Mouse (Mus musculus) heart, postnatal 10 days (tissue): ENCODE measurements at regions not wholly inside any gene's neighbourhood (a gene's known extent, or its start where the extent isn't known, plus 50 kb on each side); places are given as distances from the start of the nearest gene placed in this dataset.

Source experiments
- DNase-seq, 2 experiments: peaks; one replicate each; pipeline ENCODE4 v3.0.0; 2021
- intact Hi-C: fragments of 180-260 bp; cut with DNase I; formaldehyde crosslinking; loops from one replicate; pipeline ENCODE4 v1.15.1; 2025

DNA sequence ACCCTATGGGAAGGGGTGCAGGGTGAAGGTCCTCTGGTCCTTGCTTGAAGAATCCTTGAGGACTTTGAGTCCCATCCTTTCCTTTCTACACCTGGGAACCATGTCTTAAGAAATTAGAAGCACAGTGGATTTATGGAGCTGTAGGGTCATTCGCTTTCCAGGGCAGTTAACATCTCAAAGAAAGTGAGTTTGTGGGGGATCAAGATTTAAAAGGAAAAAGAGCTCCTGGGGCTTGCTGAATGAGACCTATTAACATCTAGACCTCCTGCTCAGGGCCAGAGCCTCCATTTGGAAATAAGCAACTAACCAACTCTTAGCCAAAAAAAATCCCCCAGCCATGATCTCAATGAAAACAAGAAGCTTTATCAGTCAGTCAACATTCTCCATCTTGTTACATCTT, 148.0 kb upstream of the Ofcc1 start:
- no peak for DNase-seq
- intact Hi-C loops, result no loop called here

DNA sequence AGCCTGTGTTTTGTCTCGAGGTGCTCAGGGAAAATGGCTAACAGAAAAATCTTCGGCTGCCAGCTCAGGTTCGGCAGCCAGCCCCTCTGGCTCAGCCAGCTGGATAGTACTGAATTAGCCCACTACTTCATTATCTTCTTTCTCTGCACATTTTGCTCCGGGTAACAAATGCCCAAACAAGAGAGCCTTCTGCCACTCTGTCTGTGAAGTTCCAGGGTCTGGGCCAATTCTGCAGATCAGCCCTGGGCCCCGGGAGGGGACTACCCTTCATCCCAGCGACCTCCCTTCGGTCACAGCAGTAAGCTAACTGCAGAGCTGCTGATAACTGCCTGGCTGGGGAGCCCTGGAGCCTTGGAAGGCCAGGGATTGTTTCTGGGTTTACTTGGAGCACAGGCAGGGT, 119.6 kb upstream of the Ofcc1 start:
- DNase-seq, result peak in 1 of 2 experiments; percentile 2

DNA sequence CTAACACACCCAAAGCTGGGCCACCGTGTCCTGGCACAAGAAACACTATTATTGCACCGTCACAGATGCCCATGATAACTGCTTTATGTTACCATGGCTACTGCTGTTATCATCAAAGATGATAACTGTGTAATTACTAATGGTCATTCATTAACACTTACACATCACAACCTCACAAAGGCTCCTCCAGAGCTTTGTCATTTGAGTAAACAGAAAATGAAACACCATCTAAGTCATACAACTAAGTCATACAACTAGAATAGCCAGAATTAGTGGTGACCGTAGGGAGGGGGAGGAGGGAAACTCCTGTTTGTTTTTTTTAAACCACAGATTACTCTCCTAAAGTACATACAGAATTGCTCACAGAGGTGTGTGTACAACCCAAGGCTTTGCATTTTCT, 111.4 kb upstream of the Ofcc1 start:
- no peak for DNase-seq
- intact Hi-C loops, result no loop called here

More for the DNA sequence above, 119.6 kb upstream of the Ofcc1 start:
- intact Hi-C loops, result no loop called here

DNA sequence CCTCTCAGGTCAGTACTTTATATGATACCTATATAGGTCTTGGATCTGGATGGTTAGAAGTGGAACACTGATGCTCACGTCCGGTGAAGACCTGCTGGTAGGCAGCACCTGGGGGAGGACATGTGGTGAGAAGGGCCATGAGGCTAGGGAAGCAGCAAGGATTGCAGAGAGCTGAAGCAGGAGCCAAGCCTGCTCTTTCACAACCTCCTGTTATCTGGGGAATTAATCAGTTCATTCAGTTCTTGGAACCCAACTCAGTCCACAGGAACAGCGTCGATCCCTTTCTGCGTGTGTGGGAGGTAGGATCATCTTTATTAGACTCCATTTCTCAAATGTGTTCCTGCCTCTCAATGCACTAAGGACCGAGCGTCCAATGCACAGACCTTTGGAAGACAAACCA, 107.9 kb upstream of the Ofcc1 start:
- intact Hi-C loops, result no loop called here
- DNase-seq, result no peak

DNA sequence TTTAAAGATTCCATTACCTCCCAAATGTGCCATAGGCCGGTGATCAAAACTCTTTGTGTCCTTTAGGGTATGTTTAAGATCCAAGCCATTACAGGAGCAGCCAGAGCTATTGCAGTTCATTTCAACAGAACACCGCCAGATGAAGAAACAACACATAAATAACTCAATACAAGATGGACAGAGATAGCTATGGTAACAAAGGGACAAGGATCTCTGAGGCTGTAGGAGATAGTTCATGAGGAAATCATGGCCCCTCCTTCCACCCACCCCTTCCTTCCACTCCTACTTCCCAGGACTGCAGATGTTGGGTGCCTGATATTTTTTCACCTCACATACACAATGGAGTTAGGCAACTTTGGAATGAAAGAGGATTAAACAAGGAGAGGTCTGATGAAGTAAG, 92.1 kb upstream of the Ofcc1 start:
- no peak for DNase-seq
- intact Hi-C loops, result no loop called here

DNA sequence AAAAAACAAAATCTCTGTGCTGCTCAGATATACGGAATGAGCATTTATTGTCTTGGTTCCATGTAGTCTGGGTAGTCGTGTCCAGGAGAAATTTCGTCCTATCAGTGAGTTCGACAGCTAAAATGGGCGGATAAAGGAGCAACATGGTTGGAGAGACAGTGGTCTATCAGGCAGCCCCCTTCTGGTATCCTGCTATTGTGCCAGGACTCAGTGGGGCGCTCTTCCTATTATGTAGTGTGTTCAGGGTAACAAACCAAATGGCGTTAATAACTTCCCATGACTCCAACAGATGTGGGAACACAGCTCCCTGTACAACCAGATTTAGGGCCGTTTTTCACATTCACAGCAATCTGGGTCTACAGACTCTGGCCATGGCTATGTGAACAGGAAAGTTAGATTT, 68.6 kb upstream of the Ofcc1 start:
- intact Hi-C loops, result no loop called here
- DNase-seq, result no peak

DNA sequence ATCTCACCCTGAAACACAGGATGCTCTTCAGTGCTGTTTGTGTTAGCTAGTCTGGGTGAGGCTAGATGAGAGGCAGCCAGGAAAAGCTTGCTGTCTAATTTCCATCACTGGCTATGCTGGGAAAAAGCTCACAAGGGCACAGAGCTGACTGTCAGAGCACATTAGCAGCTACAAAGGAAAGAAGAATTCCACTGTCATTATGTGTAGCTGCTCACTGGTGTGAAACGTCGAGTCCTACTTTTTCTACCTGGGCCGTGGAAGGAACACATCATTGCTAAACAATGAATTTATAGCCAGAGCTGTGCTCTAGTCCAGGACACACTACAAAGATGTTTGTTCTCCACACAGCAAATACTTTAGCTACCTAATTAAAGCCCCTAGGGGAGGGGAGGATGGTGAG, 61.8 kb upstream of the Ofcc1 start:
- intact Hi-C loops, result no loop called here
- DNase-seq, result no peak

DNA sequence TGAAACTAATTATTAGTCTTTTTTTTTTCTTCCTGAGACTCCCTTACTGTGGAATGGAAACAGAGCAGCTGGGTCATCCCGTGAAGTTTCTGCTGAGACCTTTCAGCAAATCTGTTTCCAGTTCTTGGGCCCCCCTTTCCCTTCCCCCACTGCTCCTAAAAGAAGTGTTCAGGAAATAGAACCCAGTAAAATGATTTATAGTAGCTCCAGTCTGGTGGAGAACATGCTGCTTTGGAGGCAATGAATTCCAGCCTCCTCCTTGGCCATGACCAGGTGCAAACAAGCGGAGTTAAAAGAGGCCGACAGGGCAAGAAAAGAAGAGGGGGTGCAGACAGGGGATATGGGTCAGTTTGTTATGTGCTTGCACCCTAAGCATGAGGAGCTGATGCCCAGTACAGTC, 56.6 kb upstream of the Ofcc1 start:
- intact Hi-C loops, result no loop called here
- no peak for DNase-seq

DNA sequence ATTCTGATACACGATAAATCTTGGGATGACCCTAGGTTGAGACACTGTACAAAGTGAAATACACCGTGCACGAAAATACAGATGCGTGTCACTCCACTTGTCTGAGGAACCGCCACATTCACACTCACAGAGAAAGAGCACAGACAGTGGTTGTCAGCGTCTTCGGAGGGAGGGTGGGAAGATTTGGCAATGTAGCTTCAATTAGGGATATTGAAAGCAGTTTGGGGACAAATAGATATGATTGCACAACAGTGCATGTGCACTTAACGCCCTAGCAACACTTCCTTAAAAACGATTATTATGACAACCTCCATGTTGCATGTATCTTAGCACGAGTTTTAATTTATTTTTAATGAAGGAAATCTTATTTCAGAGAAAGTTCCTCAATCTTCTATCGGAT, 51.8 kb upstream of the Ofcc1 start:
- intact Hi-C loops, result no loop called here
- no peak for DNase-seq
